Mouse (Mus musculus) adrenal gland, adult 18-20 months (tissue): ENCODE measurements around the gene Slc12a1. TPM values are rescaled to one million over a fixed set of nuclear protein-coding genes. Genes with fewer than 3 reads are reported as not detected.

Experiments used
- DNase-seq, 2 experiments: peaks; one replicate each; pipeline ENCODE4 v3.0.0; 2021 to 2022; ENCODE audit warnings: low spot score in 2 of 2
- total RNA-seq, 2 experiments: library from RNA; stranded (reverse); gene quantifications; 1 replicate in 1 of 2; 2 replicates in 1 of 2; pipeline ENCODE4 v1.2.3; 2021

The Slc12a1 gene
- total RNA-seq, 2 experiments from 2014 or later, result not detected

DNA sequence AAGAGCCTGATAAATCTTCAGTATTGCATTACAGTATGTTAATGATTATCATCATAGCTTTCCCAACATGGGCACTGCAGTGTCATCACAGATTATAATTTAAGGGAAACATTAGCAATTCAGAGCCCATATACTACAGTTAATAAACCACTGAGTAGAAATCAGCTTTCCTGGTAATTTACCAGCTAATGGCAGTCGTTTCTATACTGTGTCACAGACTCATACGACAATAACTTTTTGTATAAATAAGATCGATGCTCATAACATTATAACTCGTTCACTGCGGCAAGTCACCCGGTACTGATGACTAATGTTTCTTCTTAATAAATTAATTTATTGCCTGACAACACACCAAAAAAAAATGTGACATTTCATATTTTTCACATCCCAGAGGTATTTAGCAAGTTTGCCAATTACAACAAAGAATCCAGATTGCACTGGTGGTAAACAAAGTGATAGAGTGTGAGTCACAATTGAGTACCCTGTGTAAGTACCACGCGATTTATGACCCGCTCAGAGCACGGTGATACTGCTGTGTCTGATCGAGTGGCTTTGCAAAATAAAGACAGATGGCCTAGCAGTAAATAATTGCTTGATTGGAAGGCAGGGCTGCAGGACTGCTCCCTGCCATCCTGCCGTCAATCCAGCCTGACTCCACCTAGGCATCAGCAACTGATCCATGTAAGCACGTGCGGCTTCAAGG lies 56.7 kb downstream of the Slc12a1 start:
- no peak for DNase-seq

DNA sequence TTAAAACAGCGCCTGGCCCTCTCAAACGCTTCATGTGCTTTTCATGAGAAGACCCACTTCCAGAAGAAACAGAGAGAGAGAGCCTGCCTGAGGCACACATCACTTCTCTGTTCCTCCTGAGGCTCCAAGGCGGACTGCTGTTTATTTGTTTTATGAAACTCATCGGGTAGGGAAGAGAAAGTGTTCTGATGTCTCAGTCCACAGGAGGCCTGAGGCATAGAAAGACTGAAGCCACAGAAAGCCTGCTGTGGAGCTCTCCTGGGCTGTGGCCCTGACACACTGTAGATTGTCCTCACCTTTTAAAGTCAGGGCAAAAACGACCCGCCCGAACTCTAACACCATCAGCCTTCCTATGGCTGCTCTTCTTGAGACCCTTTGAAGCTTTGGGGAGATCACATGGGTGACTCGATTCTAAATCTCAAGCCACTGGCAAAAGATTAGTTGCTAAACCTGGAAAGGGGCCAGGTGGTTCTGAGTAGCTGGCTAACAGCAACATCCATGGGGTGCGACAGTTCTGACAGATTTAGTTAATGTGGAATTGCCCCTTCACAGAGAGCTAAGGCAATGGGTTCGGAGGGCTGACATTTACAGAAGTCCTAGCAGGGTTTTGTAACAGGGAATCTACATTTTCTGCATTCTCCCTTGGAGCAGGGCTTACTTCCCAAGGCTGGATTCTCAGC lies 59.7 kb downstream of the Slc12a1 start:
- no peak for DNase-seq

DNA sequence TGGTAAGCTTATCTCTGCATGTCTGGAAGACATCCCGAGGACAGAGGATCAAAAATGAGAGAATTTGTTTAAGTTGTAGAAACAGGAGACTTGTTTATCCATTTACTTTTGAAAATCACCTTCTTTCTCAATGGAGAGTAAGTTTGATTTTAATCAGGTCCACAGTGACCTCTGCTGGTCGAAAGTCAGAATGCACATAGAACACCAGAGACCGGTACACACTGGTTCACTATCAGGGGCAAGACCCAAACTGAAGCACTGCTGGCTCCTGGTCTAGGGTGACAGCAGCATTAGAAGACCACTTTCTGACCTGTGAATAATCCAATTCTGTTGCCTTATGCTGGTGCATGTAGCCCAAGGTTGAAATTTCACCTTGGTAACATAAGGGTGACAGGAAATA lies 62.3 kb downstream of the Slc12a1 start:
- DNase-seq, result peak; percentile 63 to 67

DNA sequence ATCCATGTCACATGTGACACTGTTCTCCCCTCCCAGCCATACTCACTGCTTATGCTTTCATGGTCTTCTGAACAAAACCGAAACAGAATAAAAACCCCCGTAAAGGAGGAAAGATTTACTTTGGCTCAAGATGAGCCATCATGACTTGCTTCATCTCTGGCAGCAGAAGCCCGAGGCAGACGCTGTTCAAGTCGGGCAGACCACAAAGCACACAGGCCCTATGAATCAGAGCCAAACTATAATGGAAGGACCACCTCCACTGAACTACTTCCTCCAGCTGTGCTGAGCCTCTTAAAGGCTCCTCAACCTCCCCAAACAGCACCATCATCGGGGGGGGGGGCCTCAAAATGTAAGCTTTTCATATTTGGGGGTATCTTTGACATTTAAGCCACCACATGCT lies 65.0 kb downstream of the Slc12a1 start:
- no peak for DNase-seq

DNA sequence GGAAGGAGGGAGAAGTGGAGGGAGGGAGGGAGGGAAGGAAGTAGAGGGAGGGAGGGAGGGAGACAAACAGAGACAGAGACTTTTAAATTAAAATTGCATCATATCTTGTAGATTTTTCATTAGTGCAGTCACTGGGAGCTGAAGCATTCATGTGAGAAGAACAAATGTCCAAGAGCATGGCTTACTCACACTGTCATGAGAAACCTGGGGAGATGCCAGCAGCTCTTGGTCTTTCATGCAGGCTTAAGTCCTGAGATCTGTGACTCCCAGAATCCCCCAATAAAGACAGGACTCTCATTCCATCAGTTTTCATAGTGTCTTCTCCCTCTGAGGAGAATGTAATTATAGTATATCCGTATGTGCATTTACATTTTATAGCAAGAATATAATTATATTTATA lies 66.3 kb downstream of the Slc12a1 start:
- DNase-seq, result no peak

DNA sequence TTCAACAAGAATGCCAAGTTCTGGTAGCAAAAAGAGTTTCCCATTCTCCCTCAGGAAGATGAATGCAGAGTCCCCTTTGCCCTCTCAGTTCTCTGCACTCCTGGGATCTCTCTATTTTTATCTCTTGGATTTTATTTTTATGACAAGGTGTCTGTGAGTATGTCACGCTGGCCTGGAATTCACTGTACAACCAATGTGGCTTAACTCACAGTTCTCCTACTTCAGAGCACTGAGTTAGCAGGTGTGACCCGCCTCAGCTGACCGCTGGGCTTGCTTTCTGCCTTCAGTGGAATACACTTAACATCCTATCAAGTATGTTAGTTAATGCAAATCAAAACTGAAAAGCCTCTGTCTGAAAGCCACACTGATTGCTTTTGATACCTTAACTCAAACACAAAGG lies 67.0 kb downstream of the Slc12a1 start:
- no peak for DNase-seq

DNA sequence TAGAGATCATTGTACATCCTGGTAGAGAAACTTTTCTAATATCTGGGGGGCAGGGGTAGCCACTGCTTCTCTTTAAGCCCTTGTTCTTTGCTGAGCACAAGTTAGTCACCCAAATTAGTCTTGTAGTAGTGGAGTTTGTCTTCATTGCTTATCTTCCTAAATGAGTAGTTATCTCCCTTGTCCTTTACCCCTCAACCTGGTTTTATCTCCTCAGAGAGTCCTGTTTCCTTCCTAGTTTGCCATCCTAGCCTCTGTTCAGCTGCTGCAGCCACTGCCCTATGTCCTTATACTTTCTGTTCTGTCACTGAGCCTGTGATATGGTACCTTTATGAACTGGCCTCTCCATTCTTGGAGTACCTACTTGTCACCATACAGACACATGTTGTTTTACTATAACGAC lies 69.4 kb downstream of the Slc12a1 start:
- DNase-seq, result no peak

DNA sequence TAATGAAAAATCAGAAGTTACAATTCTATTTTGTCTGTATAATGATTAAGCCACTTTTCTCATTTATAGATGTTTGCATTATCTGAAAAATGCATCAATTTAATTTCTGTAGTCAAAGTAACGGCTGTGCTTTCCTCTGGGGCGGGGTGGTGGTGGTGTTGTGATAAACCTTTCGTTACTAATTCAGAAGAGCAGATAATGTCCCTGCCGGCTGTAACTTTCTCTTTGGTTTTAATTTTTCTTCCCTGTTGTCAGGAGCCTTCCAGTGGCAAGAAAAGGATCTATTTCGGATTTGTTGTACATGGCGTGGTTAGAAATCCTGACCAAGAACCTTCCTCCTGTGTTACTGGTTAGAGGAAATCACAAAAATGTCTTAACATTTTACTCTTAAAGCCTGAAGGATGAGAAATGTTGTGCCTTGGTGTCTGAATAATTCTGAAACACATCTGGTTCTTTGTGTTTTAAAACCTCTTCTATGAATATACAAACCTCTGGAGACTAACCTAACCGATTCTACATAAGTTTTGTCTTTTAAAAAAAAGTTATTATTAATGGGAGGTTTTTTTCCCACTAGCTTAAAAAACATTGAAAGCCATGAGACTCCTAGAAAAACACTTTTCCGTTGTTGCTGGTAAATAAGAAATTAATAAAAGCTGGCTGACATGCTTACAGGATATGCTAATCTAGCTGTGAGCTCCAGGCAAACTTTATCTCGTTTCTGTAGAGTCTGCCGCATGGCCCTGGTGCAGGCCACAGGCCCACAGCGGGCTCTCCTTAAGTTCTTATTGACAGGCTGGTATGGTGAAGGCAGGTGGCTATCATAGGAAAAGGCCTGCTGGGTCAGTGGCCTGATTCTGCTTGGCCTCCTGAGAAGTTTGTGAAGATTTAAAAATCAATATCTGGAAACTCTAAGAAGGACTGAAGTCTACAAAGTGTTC lies 76.4 kb downstream of the Slc12a1 start:
- DNase-seq, result no peak

DNA sequence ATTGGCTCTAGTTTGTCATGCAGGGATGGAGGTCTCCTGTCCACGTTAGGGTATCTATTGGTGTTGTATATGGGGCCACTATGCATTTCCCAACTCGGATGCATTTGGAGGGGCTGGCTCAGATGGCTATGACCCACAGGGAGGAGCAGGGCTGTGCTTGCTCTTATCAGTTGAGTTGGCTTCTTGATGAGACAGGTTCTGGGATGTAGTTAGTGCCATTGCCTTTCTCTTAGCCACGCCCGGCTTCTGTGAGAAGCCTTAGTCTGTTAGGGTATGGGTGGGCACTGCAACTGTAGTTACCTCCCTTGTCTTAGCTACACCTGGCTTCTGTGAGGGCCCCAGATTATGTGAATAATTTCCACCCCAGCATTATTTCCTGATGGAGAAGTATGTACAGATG lies 79.9 kb downstream of the Slc12a1 start:
- no peak for DNase-seq

DNA sequence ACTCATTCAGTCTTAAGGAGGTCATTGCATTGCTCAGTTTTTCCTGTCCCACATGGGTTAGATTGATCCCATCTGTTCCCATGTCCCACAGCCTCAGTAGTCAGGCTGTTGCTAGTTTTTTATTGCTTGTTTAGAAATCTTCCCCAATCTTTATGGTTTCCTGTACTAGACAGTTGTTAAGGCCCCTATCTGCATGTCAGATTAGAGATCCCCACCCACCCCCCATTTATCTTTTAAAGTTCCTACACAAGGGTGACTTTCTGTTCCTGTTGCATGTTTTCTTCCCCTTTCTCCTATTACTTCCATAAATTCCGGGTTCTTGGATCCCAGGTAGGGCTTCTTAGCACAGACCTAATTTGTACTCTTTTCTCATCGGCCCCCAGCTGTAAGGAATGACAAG lies 81.2 kb downstream of the Slc12a1 start:
- no peak for DNase-seq

DNA sequence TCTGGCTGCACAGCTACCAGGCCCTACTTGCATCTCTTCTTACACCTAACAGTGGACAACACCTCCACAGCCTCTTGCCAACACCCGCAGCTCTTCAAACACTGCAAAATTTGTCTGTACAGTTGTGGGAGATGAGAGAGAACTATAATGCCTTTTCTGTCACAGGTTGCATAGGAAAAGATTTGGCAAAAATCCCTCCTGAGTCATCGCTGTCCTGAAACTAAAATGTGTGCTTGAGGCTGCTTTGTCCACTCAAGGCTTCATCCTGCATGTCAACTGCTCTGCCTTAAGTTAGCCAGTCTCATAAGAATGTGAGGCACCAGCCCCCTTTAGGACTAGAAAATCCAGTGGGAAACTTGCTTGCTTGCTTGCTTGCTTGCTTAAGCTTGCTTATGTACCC lies 81.7 kb downstream of the Slc12a1 start:
- DNase-seq, result no peak

DNA sequence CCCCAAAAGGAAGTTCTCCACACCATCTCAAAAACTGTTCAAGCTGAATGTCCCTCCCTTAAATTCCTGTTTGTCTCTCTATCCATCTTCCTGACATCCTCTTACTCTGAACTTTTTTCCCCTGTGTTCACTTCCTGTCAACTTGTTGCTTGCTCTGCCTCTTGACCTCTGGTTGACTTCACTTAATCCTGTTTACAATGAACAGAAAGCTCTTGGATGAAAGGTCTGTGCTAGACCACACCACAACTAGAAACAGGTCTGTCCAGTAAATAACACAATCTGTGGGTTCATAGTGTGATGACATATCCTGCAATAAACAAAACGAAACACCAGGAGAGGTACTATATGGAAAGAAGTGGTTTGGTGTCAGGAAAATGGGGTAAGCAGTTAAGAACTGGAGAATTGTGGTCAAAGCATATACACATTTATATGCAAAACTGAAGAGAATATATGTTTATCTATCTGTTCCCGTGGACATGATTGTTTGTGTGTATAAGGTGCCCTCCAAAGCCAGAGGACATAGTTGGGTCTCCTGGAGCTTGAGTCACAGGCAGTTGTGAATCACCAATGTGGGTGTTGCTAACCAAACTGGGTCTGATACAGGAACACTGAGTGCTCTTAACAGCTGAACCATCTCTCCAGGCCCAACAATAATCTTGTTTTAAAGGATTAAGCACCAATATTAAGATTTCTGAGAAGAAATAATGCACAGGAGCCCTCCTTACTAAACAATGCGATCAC lies 93.4 kb downstream of the Slc12a1 start:
- DNase-seq, result no peak

DNA sequence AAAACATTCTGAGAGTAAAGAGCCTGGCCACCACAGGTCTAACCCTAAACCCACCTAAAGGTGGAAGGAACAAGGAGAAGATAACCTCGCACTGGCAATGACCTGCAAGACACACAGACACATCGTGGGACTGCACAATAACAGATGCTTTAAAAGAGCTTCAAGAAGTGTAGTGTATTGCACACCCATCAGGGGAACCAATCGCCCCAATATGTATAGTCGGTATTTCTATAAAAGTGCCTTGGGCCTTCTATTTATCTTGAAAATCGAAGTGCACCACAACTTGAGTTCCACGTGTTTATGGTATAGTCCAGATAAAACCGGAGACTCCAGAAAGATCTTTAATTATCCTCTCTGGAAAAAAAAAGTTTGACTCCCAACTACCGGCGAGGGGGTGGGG lies 94.4 kb downstream of the Slc12a1 start:
- no peak for DNase-seq

DNA sequence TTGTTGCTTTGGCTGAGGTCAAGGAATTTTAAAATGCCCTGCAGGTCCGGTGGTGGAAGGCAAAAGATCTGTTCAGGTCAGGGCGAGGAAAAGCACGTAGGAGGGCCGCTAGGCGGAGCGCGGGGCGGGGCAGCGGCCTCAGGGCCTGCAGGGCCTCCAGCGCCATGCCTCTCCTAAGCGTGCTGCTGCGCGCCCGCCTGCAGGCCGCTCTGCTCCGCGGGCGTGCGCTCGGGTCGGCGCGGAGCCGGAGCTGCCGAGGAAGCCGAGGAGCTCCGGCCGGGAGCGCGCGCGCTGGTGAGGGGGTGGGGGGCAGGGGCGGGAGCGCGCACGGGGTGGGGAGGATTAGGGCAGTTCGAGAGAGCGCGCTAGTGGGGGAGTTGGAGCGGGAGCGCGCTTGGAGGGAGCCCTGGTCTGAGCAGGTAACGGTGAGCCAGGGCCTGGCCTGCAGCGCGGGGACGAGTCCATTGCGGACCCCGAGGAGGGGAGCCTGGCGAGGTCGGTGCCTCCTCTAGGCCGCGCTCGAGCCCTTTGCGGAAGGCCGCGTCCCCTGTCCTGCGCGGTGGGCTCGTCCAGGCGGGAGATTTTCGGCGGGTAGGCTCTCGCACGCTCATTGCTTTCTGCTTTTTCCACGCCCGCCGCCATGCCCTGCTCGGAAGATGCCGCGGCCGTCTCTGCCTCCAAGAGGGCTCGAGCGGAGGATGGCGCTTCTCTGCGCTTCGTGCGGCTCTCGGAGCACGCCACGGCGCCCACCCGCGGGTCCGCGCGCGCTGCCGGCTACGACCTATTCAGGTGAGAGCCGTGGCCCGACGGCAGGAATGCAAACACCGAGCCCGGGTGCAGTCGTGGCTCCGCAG lies 95.0 kb downstream of the Slc12a1 start, which contains the start of gene Dut:
Gene Dut (plus strand): TSS at position 83 of the 854 bp plus-strand sequence.
- DNase-seq, result peak; percentile 81 to 85

DNA sequence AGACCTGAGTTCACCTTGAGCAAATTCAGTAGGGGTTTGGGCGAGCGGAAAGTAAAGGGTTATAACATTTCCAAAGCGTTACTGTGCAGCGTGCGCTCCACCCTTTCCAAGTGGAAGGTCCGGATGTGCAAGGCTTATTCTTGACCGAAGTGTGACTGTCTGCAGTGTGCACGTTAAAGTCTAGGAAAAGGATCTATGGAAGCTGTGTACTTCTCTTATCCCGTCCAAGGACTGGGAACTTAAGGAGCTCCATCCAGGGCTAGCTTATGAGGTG lies 95.6 kb downstream of the Slc12a1 start:
- DNase-seq, result no peak

DNA sequence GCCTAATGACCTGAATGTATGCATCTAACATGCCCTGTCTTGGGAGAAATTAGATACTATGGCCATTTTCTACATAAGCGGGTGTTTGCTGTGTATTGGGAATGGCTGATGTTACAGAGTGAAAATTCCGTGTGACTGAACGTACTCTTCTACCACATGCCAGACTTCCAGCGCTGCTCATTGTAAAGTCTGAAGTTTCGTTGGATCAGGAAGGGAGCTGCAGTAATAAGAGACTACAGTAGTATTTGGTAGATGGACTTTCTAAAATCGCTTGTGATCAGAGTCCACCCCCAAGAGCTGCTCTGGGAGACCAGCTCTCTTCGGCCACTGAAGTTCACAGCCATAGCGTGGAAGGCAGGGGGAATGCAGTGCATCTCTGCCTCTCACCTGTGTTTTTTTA lies 96.0 kb downstream of the Slc12a1 start:
- no peak for DNase-seq

DNA sequence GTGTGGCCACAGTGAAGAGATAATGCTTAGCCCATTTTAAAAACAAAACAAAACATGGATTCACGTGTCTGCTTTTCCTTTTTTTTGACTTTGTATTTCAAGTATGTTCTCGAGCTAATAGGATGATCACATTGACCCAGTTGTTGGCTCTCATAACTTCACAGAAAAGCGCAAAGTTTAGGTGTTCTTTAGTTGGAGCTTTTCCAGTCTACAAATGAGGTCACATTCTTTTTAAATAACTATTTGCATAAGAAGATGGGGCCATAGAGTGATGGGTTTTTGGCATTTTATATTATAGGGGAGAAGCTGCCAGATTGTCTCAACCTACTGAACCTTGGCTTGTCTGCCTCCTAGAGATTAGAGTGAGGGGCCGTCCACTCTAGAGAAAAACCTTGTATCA lies 97.0 kb downstream of the Slc12a1 start:
- DNase-seq, result no peak

DNA sequence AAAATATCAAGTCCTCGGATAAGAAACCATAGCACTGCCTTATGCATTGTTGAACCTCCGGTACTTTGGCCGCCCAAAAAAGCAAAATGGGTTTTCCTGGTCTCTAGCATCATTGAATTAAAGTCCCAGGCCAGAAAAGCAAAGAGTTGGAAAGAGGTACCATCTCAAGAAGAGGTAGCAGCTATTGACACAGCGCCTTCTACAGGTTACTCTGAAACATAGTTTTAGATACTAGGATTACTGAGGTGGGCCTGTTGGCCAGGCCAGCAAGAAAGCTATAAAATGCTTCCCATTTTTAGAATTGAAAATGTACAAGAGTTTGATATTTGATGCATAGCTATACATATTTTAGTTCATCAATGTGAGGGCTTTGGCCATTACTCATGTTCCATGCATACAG lies 97.6 kb downstream of the Slc12a1 start:
- no peak for DNase-seq

DNA sequence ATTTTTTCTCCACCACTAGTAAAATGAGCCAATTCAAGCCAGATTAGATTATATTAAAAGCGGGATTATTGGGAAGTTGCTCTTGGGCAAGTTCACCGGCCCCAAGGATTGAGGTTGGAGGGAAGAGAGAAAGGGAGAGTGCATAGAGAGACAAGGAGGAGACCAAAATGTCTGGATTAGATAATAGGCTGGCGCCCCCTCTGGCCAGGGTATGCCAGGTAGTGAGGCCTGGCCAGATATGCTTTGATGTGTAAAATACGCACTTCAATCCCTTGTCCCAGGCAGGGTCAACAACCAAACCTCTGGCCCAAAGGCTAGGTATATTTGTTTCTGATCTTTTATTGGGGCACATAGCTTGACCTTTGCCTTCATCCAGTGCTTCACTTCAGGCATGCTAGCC lies 99.5 kb downstream of the Slc12a1 start:
- DNase-seq, result no peak

DNA sequence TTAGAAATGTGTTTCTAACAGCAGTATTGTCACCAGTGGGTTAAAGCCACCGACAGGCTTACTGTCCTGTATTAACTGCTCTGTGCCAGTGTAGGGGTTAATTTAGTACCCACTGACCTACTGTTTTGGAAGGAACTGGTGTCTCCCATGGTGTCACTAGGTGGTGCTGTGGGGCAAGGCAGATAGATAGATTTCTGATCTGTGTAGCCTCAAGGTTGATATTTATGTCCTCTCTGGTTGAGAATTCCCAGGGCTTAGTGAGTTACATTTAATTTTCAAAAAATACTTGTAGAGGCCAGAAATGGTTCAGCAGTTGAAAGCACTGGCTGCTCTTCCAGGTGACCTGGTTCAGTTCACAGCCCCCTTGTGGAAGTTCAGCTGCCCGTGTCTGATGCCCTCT lies 100.0 kb downstream of the Slc12a1 start:
- DNase-seq, result peak in 1 of 2 experiments; percentile 30
